Mouse (Mus musculus) thymus, postnatal 25 days (tissue): Measurements from ENCODE around the gene Ice2.

Experiments used
- DNase-seq: peaks from one replicate; pipeline ENCODE4 v3.0.0; 2022

The Ice2 gene

DNA sequence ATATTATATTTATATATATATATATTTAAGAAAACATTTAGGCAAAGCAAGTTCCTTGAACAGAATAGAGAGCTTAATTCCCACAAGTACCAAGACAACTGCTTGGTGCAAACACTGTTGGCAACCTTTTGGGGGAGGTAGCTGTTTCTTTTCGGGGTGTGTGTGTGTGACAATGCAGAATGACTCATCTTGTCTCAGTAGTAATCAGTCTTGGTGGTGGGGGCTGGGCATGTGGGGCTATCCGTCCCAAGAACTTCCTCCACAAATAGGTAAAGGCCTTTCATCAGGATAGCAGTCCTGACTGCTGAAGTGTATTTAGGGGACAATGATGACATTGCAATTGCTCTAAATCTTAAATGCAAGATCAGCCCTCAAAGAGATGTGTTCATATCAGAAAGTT is 65.3 kb downstream of the Ice2 start:
- DNase-seq: no peak

DNA sequence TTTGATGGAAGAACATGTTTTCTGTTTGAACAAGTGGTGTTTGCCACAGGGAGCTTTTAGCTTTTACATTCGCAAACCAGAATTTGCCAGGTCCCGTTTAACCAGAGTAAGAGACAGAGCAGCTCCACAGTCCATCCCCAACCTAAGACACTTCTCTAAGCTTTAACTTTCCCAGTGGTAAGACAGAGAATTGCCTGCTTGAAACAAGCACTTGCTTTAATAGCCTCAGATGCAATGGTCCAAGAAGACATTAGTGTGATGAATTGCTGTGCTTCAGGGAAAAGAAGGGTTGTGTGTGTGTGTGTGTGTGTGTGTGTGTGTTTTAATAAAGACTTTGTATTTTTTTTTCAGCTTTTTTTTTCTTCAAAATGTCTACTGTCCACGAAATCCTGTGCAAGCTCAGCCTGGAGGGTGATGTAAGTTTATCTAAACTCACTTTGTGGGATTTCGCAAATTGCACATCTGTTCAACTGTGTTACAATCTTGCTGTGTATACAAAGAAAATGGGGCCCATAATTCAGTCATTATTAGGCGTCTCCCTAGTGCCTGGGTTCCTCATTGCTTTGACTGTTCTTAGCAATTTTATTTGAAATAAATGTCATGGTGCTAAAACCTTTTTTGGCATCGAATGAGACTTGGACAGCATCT is 66.5 kb downstream of the Ice2 start:
- DNase-seq: no peak

DNA sequence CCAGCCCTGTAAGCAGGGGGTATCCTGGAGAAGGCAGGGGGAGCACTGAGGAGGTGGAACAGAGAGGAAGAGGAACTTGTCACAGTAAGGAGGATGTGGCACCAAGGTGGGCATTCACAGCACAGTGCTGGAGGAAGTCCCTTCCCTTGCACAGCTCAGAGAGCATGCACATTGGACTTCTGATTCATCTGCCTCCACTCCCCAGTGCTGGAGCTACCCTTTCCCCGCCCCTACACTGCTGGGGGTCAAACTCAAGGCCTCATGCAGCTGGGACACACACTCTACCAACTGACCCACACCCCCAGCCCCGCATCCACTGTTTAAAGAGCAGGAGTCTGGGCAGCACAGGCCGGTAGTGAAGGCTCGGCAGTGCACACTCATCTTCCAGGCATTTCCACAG is 68.4 kb downstream of the Ice2 start:
- DNase-seq: no peak

- no peak for DNase-seq
Observed at GRCm38 (mm10) chr9:69467310-69467939, 69.7 kb downstream of the Ice2 start.

DNA sequence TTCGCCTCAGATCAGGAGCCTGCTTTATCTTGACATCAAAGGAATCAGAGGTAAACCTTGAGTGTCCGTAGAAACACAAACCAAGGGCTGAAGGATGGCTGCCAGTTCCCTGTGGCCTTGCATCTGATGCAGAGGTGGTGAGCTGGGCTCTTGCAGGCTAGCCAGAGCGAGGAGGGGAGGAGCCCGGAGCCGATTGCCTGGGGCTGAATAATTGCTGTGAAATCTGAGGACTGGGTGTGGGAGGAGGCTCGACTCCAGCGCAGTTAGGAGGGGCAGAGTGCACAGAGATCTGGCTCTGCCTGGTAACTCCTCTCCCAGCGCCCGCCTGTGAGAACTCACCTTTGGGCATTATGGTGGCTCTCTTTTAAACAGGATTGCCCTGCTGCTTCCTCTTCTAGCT is 71.3 kb downstream of the Ice2 start:
- no peak for DNase-seq

- no peak for DNase-seq
Observed at GRCm38 (mm10) chr9:69470362-69470761, 72.7 kb downstream of the Ice2 start.

DNA sequence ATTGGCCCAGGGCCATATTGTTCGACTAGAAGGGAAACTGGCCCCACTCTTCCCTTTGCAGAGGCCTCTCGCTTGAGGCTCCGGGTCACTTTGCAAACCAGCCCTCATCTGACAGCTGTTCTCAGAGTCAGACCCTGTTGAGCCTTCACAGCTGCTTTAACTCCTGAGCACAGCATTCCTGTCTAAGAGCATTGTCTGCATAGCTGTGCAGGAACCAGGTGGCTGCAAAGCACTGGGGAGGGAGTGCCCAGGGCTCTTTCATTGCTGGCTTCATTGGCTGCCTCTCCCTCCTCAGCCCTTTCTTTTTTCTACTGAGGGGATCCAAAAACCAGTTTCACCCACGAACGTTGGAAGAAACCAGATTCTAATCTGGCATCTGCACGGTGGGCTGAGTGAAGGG is 73.2 kb downstream of the Ice2 start:
- DNase-seq: peak; percentile 77

DNA sequence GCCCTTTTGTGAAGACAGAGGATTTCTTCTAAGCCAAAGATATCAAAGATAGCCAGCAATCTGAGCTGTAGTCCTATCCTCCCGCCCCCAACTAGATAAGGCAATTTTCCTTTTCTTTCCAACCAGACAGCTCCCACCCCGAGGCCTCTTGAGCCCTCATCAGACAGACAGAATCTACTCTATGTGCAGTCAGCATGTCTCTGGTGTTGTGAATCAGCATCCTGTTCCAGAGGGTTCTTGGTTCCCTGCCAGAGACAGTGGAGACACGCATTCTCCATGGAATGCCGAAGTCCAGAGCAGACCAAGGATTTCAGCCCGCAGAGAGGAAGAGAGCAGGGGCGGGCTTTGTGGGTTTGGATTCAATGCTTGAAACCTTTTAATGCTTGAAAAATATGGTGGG is 75.0 kb downstream of the Ice2 start:
- DNase-seq: no peak

- DNase-seq: no peak
Observed at GRCm38 (mm10) chr9:69475873-69476272, 78.2 kb downstream of the Ice2 start.

GRCm38 (mm10) chr9:69477195-69477823 is 79.6 kb downstream of the Ice2 start:
- no peak for DNase-seq

DNA sequence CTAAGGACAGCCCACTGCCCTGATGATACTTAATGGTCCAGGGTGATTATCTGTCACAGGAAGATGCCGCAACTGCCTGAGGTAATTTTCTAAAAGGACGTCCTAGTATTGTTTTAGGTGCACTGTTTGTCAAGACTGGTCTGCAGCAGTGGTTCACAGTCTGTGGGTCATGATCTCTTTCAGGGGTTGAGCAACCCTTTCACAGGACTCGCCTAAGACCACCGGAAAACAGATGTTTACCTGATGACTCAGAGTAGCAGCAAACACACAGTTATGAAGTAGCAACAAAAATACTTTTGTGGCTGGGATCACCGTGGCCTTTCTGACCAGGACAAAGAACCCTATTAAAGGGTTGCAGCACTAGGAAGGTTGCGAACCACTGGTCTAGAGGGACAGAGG is 80.1 kb downstream of the Ice2 start:
- DNase-seq: no peak

- peak; percentile 89 for DNase-seq
Observed at GRCm38 (mm10) chr9:69480344-69480743, 82.6 kb downstream of the Ice2 start.
